Mouse (Mus musculus) kidney, postnatal 10 days (tissue): ENCODE results near the gene Mycl.
A peak's percentile ranks its signal among the peaks of the same experiment; 100 is the strongest.
"Not testable (repeated sequence)": the region's sequence is repeated elsewhere in the genome, so short reads cannot be mapped to it uniquely, and the experiment has no call there.

Experiments
- DNase-seq: peaks from one replicate; pipeline ENCODE4 v3.0.0; 2021; ENCODE audit warnings: mixed read lengths

Gene Mycl

DNA sequence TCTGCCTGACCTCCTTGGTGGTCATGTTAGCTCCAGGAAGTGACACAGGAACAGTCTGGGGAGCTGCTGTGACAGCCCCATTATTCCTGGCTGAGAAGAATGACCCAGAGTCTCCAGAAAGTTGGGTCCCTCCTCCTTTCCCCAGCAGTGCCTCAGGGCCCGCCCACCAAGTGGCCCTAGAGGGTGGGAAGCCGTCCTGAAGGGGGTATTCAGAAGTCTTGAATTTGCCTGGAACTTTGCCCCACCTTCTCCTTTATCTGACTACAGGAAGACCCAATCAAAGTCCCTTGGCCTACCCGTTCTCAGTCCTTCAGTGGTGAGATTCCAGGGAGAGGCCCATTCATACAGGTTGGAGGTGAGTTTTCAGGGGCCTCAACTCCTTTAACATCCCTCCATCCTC, 13.5 kb upstream of the Mycl start:
- DNase-seq = no peak

GRCm38 (mm10) chr4:122982537-122982936, 12.9 kb upstream of the Mycl start:
- no peak for DNase-seq

DNA sequence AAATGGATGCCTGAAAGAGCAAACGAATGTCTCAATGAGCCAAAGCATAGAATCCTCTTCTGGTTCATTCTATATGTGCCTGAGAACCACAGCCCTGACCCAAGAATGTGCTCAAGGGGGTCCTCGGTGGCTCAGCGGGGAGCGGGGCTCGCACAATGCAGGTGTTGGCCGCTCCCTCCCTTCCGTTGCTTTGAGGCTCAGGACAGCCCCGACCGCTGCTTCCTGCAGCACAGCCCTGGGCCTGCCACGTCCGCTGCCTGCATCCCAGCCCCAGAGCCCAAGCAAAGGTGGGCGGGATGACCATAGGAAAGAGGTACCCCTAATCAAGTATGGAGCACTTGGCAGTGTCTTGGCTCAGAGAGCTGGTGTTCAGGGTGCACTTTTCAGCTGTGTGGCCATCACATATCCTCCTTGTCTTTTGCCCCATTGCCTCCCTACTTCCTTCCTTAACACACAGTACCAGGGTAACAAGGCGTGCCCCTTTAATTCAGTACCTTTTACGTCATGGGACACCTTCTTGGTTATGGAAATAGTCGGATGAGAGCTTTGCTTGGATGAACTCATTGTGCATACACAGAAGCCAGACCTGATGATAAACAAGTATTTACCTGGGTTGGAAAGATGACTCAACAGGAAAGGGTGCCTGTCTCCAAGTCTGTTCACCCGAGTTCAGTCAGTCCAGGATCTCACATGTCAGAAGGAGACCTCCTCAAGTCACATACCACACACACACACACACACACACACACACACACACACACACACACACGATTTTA, 11.8 kb upstream of the Mycl start:
- DNase-seq = no peak

GRCm38 (mm10) chr4:122985110-122985509, 10.3 kb upstream of the Mycl start:
- DNase-seq = peak; percentile 69

DNA sequence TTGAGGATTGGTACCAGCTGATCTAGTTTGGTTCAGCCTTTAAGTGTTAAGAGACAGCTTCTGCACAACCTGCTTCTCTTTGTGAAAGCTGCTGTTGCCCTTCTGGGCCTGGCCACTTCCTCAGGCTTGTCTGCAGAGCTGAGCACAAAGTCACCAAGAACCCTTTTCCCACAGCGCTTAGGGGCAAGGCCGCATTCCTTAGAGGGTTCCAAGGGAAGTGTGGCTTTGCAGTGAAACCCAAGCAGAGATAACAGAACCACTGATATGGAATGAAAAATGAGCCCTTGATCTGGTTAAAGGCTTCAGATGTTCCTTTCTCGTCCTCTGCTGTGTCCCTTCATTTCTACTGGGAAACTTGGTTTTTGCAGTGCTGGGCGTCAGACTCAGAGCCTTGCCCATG, 8.0 kb upstream of the Mycl start:
- no peak for DNase-seq

GRCm38 (mm10) chr4:122988004-122988403, 7.4 kb upstream of the Mycl start:
- not testable (repeated sequence) for DNase-seq

- DNase-seq = no peak
These were observed 4.3 kb upstream of the Mycl start for GRCm38 (mm10) chr4:122991177-122991576.

- no peak for DNase-seq
These were observed 3.2 kb upstream of the Mycl start for GRCm38 (mm10) chr4:122992276-122992675.

DNA sequence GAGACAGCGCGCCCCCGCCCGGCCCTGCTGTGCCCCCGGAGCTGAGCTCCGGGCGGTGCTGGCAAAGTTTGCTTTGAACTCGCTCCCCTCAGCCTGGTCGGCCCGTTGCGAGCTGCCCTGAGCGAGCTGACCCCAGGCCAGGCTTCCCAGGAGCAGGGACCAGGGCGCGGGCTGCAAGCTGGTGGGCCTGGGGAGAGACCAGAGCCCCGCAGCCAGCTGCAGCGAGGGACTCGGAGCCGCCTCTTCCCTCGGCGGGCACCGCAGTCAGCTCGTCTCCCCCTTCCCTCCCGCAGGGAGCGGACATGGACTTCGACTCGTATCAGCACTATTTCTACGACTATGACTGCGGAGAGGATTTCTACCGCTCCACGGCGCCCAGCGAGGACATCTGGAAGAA, 767 bp downstream of the Mycl start:
- no peak for DNase-seq

DNA sequence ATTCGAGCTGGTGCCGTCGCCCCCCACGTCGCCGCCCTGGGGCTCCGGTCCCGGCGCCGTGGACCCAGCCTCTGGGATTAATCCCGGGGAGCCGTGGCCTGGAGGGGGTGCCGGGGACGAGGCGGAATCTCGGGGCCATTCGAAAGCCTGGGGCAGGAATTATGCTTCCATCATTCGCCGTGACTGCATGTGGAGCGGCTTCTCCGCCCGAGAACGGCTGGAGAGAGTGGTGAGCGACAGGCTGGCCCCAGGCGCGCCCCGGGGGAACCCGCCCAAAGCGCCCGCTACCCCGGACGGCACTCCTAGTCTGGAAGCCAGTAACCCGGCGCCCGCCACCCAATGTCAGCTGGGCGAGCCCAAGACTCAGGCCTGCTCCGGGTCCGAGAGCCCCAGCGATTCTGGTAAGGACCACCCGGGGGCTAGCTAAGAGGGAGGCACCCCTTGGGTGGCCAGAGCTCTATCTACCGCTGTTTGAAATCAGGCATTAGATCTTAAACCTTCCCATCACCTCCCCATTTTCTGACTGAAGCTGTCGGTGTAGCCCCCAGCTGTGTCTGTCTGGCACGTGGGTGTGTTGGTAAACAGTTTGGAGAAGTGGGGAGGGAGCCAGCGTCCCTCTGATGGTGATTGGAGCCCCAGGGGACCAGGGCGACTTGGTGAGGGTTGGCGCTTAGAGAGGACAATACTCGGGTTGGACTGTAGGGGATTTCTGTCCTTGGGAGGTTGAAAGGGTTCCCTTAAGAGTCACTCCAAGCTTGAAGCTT, 1.3 kb downstream of the Mycl start:
- DNase-seq = peak; percentile 57

- no peak for DNase-seq
These were observed 3.2 kb downstream of the Mycl start for GRCm38 (mm10) chr4:122998537-122999262.

GRCm38 (mm10) chr4:122999263-122999691, 3.8 kb downstream of the Mycl start:
- DNase-seq = no peak

DNA sequence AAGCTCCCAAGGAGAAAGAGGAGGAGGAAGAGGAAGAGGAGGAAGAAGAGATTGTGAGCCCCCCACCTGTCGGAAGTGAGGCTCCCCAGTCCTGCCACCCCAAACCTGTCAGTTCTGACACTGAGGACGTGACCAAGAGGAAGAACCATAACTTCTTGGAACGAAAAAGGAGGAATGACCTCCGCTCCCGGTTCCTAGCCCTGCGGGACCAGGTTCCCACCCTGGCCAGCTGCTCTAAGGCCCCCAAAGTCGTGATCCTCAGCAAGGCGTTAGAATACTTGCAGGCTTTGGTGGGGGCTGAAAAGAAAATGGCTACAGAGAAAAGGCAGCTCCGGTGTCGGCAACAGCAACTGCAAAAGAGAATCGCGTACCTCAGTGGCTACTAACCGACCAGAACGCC, 4.7 kb downstream of the Mycl start:
- DNase-seq = no peak

DNA sequence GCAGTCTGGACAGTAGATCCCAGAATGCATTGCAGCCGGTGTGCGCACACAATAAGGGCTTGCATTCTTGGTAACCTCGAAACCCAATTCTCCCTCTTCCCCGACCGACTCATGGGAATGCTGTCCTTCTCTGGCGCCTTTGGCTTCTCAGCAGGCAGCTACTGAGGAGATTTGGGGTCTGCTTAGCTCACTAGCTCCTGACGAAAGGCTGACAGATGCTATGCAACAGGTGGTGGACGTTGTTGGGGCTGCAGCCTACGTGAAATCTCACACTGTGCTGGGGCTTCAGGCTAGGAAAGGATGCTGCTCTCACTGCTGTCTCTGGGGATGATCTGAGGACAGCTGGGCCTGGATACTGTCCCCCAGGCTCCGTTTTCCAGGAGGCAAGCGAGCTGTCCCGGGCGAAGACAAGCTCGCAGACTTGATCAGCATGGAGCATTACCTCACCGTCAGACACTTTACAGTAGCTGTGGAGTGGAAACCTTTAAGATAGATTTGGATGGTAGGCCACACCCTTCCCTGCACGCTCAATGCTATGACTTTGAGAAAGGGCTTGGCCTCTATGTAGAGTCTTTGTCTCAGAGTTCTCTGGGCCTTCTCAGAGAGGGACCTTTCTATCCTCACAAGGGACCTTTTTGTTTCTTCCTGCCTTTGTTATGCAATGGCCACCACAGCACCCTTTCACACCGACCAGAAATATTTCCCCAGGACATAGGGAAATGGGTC, 5.3 kb downstream of the Mycl start:
- no peak for DNase-seq

GRCm38 (mm10) chr4:123005054-123005966, 9.9 kb downstream of the Mycl start:
- peak; percentile 55 for DNase-seq

- not testable (repeated sequence) for DNase-seq
These were observed 17.0 kb downstream of the Mycl start for GRCm38 (mm10) chr4:123012501-123012900.

DNA sequence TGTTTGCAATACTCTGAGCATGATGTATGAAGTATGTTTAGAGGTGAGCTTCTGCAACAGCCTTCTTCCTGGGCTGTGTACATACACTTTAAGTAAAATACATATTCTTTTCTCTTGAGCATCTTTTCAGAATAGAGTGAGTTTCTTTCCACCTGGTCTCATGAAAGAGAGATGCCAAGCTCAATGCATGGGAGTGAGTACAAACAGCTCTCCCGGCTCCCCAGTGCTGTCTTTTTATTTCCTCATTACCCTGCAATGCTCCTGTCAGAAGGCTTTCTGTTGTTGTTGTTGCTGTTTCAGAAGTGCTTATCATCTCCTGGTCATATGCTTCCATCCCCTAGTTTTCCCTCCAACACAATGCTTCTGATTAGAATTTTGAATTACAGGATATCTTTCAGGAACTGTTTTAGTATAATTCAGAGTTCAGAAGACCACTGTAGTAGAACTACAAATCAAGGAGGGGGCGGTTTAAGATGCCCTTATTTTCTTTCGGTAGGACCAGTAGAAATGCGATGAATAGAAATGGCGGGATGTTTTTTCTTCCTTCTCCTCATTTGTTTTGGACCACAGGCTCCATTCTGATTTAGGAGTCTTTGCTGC, 18.0 kb downstream of the Mycl start:
- no peak for DNase-seq

DNA sequence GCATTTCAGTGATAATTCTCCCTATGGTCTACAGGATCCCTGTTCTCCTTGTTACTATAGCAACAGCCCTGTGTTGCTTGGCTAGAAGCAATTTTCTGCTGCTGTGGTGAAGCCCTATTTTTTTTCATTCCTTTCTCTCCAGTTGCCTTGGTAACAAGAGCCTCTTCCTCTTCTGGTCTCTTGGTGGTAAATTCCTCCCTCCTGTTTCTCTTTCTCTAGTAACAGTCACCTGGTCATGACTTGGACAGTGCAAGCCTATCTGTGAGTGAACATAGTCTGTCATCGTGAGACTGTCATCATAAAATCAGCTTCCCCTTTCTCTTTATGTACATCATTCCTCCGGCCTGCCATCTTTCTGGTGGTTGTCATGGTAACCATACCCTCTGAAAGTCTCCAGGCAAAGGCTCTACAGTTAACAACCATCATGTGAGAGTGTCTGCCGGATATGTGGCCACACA, 18.5 kb downstream of the Mycl start:
- DNase-seq = no peak

GRCm38 (mm10) chr4:123014501-123015282, 19.2 kb downstream of the Mycl start:
- DNase-seq = no peak

GRCm38 (mm10) chr4:123016451-123016957, 21.1 kb downstream of the Mycl start, which contains the start of gene Trit1:
TSS of gene Trit1 (plus strand) at chr4:123016597.
- peak; percentile 96 for DNase-seq
